Mouse (Mus musculus) ES-E14 (cell line): ENCODE results near the gene Lyst. TPM values are rescaled to one million over a fixed set of nuclear protein-coding genes. Genes with fewer than 3 reads are reported as not detected.
"Not testable (repeated sequence)": the region's sequence is repeated elsewhere in the genome, so short reads cannot be mapped to it uniquely, and the experiment has no call there.

Experiments
- DNase-seq: peaks from one replicate; pipeline ENCODE4 v3.0.0-alpha.2; 2013; ENCODE audit warnings: low read depth, low spot score
- H3K27ac ChIP-seq: 2 replicates; pipeline ENCODE4 v1.5.1; 2012; ENCODE audit warnings: low read depth, mild to moderate bottlenecking, low read length, moderate library complexity, mixed read lengths; ENCODE audit not compliant: poor library complexity, insufficient read depth, severe bottlenecking
- H3K36me3 ChIP-seq: 2 replicates; pipeline ENCODE4 v1.6.1; 2012; ENCODE audit warnings: mild to moderate bottlenecking, low read length, moderate library complexity, mixed read lengths; ENCODE audit not compliant: control insufficient read depth, poor library complexity, insufficient read depth, severe bottlenecking
- H3K4me1 ChIP-seq, 2 experiments: fragments of 150-350 bp in 1 of 2; sonication (generic) in 1 of 2; 2 replicates each; pipeline ENCODE4 v1.6.1; 2012; ENCODE audit warnings: low read length in 2 of 2, mild to moderate bottlenecking in 1 of 2, mixed read lengths in 1 of 2; ENCODE audit not compliant: control insufficient read depth in 2 of 2, insufficient read depth in 2 of 2, poor library complexity in 1 of 2
- H3K4me3 ChIP-seq, 2 experiments: fragments of 150-350 bp in 1 of 2; sonication (generic) in 1 of 2; 2 replicates each; pipeline ENCODE4 v1.5.1; 2012; ENCODE audit warnings: low read length in 2 of 2, low read depth in 1 of 2, mild to moderate bottlenecking in 1 of 2, mixed read lengths in 1 of 2; ENCODE audit not compliant: insufficient read depth in 1 of 2, poor library complexity in 1 of 2, severe bottlenecking in 1 of 2
- H3K9ac ChIP-seq: 2 replicates; pipeline ENCODE4 v1.6.1; 2012; ENCODE audit warnings: low read depth, mild to moderate bottlenecking, low read length, mixed read lengths; ENCODE audit not compliant: poor library complexity, insufficient read depth, severe bottlenecking
- H3K9me3 ChIP-seq: fragments of 150-350 bp; sonication (generic); 2 replicates; pipeline ENCODE4 v1.6.1; 2012; ENCODE audit warnings: low read depth, mild to moderate bottlenecking, low read length; ENCODE audit not compliant: control insufficient read depth, insufficient read depth
- CHD2 ChIP-seq: IDR thresholded peaks from 2 replicates; pipeline ENCODE4 v1.6.1; 2014; ENCODE audit warnings: mild to moderate bottlenecking, low read depth, low read length, inconsistent platforms
- HCFC1 ChIP-seq: IDR thresholded peaks from 2 replicates; pipeline ENCODE4 v1.6.1; 2012; ENCODE audit warnings: low read length, inconsistent platforms, borderline replicate concordance; ENCODE audit not compliant: insufficient read depth
- MAFK ChIP-seq: IDR thresholded peaks from 2 replicates; pipeline ENCODE4 v1.6.1; 2014; ENCODE audit warnings: mild to moderate bottlenecking, low read depth, low read length, inconsistent platforms; ENCODE audit not compliant: insufficient read depth
- ZC3H11A ChIP-seq: IDR thresholded peaks from 2 replicates; pipeline ENCODE4 v1.6.1; 2012; ENCODE audit warnings: low read depth, mild to moderate bottlenecking, inconsistent platforms, low read length, borderline replicate concordance
- ZNF384 ChIP-seq: IDR thresholded peaks from 2 replicates; pipeline ENCODE4 v1.6.1; 2012; ENCODE audit warnings: low read depth, low read length, inconsistent platforms
- in situ Hi-C, 2 experiments: fragments of 600-800 bp; cut with MboI; formaldehyde crosslinking; loops; one replicate each; pipeline ENCODE4 v1.15.1; 2025; ENCODE audit warnings: low sequenced_read_pairs in 2 of 2, inconsistent platforms in 1 of 2; ENCODE audit not compliant: unreplicated experiment in 2 of 2
- total RNA-seq: library from RNA; depleted of rRNA; stranded (reverse); fragments of 300-350 nt; gene quantifications from 2 replicates; pipeline ENCODE4 v1.2.3, GENCODE M21; 2012; rRNA removed

Lyst gene
- total RNA-seq, result 7.4 and 11.7 TPM in 2 replicates

DNA sequence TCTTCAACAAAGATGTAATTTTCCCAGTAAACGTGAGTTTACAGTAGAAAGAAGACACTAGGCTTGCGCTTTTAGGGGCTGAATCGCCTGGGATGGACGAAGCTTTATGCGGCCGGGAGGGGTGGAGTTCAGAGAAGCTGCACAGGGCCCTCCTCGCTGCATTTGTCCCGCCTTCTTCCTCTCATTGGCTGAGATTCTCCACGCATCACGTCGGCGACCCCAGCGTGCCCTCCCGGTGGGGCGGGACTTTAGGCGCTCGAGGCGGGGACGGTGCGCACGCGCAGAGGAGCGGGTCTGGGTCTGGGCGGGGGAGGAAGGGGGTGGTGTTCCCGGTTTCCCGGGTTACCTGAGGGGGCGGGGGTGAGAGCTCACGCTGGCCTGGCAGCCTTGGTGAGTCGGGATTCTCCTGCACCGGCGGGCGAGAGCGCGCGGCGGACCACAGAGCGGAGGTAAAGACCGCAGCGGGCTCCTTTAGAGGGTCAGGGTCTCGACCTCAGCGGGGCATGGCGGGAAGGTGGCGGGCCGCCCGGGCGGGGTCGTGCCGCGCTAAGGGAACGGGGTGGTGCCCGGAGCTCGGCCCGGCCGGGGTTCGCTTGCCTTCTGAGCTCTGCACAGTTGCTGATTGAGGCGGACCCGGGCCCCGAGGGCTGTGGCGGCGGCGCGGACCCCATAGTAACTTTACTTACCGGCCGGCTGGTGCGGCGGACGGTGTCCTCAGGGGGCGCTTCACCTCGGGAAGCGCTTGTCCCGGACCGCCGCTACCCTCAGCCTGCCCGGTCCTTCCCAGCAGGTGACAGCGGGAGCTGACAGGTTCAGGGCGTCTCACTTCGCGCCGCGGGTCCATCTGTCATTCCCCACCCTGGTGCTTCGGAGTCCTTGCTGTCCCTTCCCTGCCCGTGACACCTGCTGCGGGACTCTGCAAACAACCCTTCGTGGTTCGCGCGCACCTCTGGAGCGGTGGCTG, at the start of gene Lyst:
Gene Lyst (plus strand): TSS at position 350 of the 964 bp plus-strand sequence.
- no peaks in the 10 kb centered on the region for H3K9me3 ChIP-seq
- H3K36me3 ChIP-seq, result no peaks in the 10 kb centered on the region
- no peaks in the 10 kb centered on the region for H3K4me1 ChIP-seq
- H3K9ac ChIP-seq, result peak within 1 kb of the TSS; percentile 78
- H3K27ac ChIP-seq, result no peak within 1 kb of the TSS
- peak; percentile 94 for DNase-seq
- in situ Hi-C loops, result no loop called here
- TF ChIP-seq HCFC1 (peak; percentile 13; the same call in 1 of the 2 replicates), MAFK (no peak), ZNF384 (no peak)
- peak within 1 kb of the TSS; percentile 80 to 88 for H3K4me3 ChIP-seq

DNA sequence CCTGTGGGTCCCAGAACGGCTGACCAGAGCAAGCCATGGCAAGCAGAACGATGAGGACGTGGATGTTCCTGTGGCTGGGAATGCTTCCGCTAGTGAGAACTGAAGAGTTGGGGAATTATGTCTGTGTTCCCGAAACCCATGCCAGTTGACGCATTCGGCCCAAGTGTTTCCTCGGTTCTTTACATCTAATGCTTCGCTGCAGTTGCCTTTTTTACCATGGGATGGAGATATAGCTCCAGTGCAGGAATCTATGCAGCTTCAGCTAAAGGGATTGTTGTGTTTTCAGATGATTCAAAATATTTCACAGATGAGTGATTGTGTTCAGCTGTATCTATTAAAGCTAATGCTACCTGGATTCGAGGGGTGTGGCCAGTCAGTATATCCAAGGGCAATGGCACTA, 47.1 kb upstream of the Lyst start:
- in situ Hi-C loops, DNase-seq: not testable (repeated sequence)

DNA sequence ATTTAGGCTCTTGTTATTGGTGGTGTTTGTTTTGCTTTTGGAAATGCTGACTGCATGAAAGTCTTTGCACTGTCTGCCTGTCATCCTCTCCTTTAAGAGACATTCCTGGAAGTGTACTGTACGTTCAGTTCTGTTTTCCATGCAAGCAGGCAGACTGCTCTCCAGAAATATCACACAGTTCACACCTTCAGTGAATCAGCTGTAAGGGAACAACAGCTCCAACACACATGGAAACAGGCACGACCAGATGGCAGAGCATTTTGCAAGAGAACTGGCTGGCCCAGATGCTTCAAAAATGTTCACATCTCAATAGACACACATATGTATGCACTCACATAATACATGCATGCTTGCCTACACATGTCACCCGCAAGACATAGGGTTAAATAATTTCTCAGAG, 43.4 kb upstream of the Lyst start:
- no peak for TF ChIP-seq HCFC1
- no peak for TF ChIP-seq ZC3H11A
- no peak for TF ChIP-seq CHD2
- no peak for TF ChIP-seq MAFK
- in situ Hi-C loops, result no loop called here
- Histone ChIP-seq H3K36me3 (no peaks in the 10 kb centered on the region), H3K4me1 (no peaks in the 10 kb centered on the region), H3K9ac (no peak overlapping the region), H3K4me3 (no peak overlapping the region), H3K9me3 (no peaks in the 10 kb centered on the region), H3K27ac (no peak overlapping the region)
- no peak for DNase-seq

More for the DNA sequence above, 47.1 kb upstream of the Lyst start:
- not testable (repeated sequence) for H3K9me3 ChIP-seq, H3K4me3 ChIP-seq, H3K9ac ChIP-seq, H3K27ac ChIP-seq, H3K36me3 ChIP-seq, H3K4me1 ChIP-seq

DNA sequence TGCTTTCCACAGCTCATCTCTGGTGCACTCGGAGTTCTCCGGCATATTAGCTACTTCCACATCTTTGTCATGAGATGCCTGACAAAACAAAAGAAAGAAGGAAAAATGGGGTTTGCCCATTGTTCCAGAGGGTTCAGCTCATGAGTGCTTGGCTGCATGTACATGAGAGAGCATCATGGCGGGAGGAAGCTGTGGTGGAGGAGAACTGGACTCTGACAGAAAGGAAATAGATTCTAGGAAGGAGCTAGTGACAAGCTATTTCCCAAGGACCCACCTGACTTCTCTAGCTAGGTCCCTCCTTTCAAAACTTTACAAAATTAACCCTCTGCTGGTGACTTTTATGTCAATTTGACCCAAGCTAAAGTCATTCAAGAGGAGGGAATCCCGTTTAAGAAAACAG, 42.3 kb upstream of the Lyst start:
- no peak for DNase-seq
- Histone ChIP-seq H3K27ac (no peak overlapping the region), H3K9me3 (no peaks in the 10 kb centered on the region), H3K36me3 (no peaks in the 10 kb centered on the region), H3K4me1 (no peaks in the 10 kb centered on the region), H3K9ac (no peak overlapping the region), H3K4me3 (no peak overlapping the region)
- in situ Hi-C loops, result no loop called here
- TF ChIP-seq ZNF384 (no peak), ZC3H11A (no peak), HCFC1 (no peak), MAFK (no peak), CHD2 (no peak)

DNA sequence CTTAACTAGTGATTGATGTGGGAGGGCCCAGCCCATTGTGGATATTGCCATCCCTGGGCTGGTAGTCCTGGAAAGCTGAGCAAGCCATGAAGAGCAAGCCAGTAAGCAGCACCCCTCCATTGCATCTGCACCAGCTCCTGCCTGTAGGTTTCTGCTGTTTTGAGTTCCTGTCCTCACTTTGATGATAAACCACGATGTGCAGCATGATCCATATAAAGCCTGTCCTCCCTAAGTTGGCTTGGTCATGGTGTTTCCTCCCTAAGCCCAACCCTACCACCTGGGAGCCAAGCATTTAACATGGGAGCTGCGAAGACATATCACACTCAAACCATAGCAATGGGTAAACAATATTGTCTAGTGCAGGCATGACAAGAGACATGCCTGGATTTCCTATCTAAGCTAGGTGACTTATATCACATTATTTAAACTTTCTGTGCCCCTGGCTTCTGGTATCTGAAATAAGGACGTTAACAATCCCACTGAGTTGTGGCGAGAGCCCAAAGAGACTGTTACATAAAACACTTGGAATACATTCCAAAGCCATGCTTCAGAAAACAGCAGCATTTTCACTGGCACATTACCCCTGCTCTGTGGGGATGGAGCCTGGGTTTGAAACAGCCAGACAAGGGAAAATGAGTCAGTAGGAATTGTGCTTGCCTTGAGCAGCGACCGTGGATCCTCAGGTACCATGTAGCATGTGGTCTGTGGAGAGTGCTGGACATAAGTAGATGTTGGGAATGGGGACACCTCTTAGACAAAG, 41.6 kb upstream of the Lyst start:
- DNase-seq, result no peak
- in situ Hi-C loops, result no loop called here
- no peaks in the 10 kb centered on the region for H3K4me1 ChIP-seq
- H3K27ac ChIP-seq, result no peak overlapping the region
- no peak overlapping the region for H3K9ac ChIP-seq
- TF ChIP-seq MAFK (no peak), CHD2 (no peak), ZC3H11A (no peak), ZNF384 (no peak), HCFC1 (no peak)
- no peaks in the 10 kb centered on the region for H3K36me3 ChIP-seq
- no peaks in the 10 kb centered on the region for H3K9me3 ChIP-seq
- H3K4me3 ChIP-seq, result no peak overlapping the region
